Mouse (Mus musculus): Measurements from ENCODE around the gene Gpatch8. TPM values are rescaled to one million over a fixed set of nuclear protein-coding genes. Genes with fewer than 3 reads are reported as not detected.

Gene Gpatch8
- polyA plus RNA-seq, 1 experiment from 2014 or later, result 36.1 TPM

DNA sequence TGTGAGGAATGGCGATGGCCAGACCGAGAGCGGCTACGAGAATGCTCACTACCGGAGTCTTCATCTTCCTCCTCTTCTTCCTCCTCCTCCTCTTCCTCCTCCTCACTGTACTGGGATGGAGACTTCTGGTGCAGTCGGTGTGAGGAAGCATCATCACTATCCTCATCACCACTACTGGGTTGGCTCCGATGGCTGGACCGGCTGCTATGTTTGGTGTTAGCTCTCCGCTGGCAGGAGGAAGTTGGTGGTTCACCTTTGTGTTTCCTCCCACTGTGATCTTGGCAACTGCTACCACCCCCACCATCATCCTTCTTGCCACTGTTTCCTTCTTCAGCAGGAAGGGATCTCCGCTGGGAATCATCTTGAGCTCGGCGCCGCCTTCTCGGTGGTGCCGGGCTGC, 76.1 kb downstream of the Gpatch8 start:
- WGBS, result 96% methylated on average over 15 of the region's 15 CpGs
- no peak for ATAC-seq (ENCODE audit: low read depth)
- no peak overlapping the region for H3K4me3 ChIP-seq (ENCODE audit: low read depth, low read length)
- H3K9ac ChIP-seq (ENCODE audit: low read depth, low read length), result no peak overlapping the region
- no peaks in the 10 kb centered on the region for H3K4me1 ChIP-seq (ENCODE audit: control insufficient read depth, insufficient read depth, low read length)
- DNase-seq (ENCODE audit: low spot score), result no peak
- no peaks in the 10 kb centered on the region for H3K27me3 ChIP-seq (replicated peaks; ENCODE audit: control insufficient read depth, insufficient read depth, low read length)
- no peak overlapping the region for H3K4me2 ChIP-seq (ENCODE audit: low read depth, low read length)
- H3K9me3 ChIP-seq (ENCODE audit: control insufficient read depth, low read length), result no peaks in the 10 kb centered on the region
- no peak overlapping the region for H3K27ac ChIP-seq (replicated peaks; ENCODE audit: low read depth, low read length)
- peaks cover 76% of the 10 kb centered on the region for H3K36me3 ChIP-seq (ENCODE audit: control insufficient read depth, insufficient read depth, low read length)

DNA sequence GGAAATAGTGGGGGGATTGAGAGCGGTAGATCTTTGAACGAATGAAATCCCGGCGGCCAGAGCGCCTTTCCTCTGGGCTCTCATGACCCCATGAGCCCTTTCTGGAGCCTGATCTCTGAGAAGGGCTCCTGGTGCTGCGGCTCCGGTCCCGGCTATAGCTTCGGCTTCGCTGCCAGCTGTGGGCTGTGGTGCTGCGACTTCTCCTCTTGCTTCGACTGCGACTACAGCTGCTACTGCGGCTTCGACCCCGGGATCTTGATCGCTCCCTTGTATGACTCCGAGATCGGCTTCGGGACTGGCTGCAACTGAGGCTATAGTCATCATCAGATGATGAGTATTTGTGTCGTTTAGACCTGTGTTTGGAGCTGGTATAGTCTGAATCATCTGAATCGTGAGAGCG, 76.6 kb downstream of the Gpatch8 start:
- Histone ChIP-seq H3K9ac (ENCODE audit: low read depth, low read length) (no peak overlapping the region), H3K9me3 (ENCODE audit: control insufficient read depth, low read length) (no peaks in the 10 kb centered on the region), H3K27ac (replicated peaks; ENCODE audit: low read depth, low read length) (no peak overlapping the region), H3K4me1 (ENCODE audit: control insufficient read depth, insufficient read depth, low read length) (no peaks in the 10 kb centered on the region), H3K27me3 (replicated peaks; ENCODE audit: control insufficient read depth, insufficient read depth, low read length) (no peaks in the 10 kb centered on the region), H3K4me2 (ENCODE audit: low read depth, low read length) (no peak overlapping the region), H3K4me3 (ENCODE audit: low read depth, low read length) (no peak overlapping the region), H3K36me3 (ENCODE audit: control insufficient read depth, insufficient read depth, low read length) (peaks cover 73% of the 10 kb centered on the region)
- ATAC-seq (ENCODE audit: low read depth) (no peak), DNase-seq (ENCODE audit: low spot score) (no peak)
- WGBS, result 97% methylated on average over 23 of the region's 23 CpGs

DNA sequence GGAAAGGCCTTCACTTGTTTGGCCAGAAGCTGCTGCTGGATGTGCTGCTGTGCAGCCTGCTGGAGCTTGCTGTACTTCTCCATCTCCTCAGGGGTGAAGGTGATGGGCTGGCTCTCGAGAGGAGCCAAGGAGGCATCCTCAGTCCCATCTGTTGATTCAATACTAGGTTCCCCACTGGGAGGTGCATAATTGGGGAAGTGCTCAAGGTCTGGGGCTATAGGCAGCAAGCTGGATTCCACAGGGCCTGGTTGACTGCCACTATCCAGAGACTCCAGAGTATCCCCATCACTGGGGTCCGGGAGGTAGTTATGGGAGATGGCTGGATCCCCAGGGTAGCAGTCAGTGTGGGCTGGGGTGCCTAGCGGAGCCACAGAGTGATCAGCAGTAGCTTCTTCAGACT, 77.5 kb downstream of the Gpatch8 start:
- no peak overlapping the region for H3K27ac ChIP-seq (replicated peaks; ENCODE audit: low read depth, low read length)
- no peak for ATAC-seq (ENCODE audit: low read depth)
- H3K4me3 ChIP-seq (ENCODE audit: low read depth, low read length), result no peak overlapping the region
- H3K36me3 ChIP-seq (ENCODE audit: control insufficient read depth, insufficient read depth, low read length), result peaks cover 73% of the 10 kb centered on the region
- H3K9ac ChIP-seq (ENCODE audit: low read depth, low read length), result no peak overlapping the region
- H3K4me2 ChIP-seq (ENCODE audit: low read depth, low read length), result no peak overlapping the region
- DNase-seq (ENCODE audit: low spot score), result no peak
- 96% methylated on average over 3 of the region's 3 CpGs for WGBS
- no peaks in the 10 kb centered on the region for H3K9me3 ChIP-seq (ENCODE audit: control insufficient read depth, low read length)
- no peaks in the 10 kb centered on the region for H3K4me1 ChIP-seq (ENCODE audit: control insufficient read depth, insufficient read depth, low read length)
- no peaks in the 10 kb centered on the region for H3K27me3 ChIP-seq (replicated peaks; ENCODE audit: control insufficient read depth, insufficient read depth, low read length)

DNA sequence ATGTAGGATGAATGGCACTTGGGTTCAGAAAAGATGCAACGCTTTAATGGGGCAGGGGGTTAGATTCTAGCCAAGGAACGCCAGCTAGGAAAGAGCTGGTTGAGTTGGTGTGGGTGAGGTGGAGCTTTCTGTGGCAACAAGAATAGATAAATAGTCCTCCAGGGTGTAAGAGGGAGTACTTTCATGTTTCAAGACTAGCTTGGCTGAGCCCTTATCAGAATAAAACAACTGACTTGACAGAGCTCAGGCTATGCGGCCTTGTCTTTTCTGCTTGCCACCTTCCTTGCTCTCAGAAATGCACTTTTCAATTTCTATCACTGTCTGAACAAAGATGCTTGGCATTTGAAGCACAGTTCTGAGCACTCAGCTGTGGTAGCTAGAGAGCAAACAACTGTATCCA, 81.2 kb downstream of the Gpatch8 start:
- WGBS, result 95% methylated on average over 3 of the region's 3 CpGs
- ATAC-seq (ENCODE audit: low read depth) (no peak), DNase-seq (ENCODE audit: low spot score) (no peak)
- Histone ChIP-seq H3K4me1 (ENCODE audit: control insufficient read depth, insufficient read depth, low read length) (no peaks in the 10 kb centered on the region), H3K9ac (ENCODE audit: low read depth, low read length) (no peak overlapping the region), H3K4me3 (ENCODE audit: low read depth, low read length) (no peak overlapping the region), H3K27me3 (replicated peaks; ENCODE audit: control insufficient read depth, insufficient read depth, low read length) (no peaks in the 10 kb centered on the region), H3K27ac (replicated peaks; ENCODE audit: low read depth, low read length) (no peak overlapping the region), H3K9me3 (ENCODE audit: control insufficient read depth, low read length) (no peaks in the 10 kb centered on the region), H3K4me2 (ENCODE audit: low read depth, low read length) (no peak overlapping the region), H3K36me3 (ENCODE audit: control insufficient read depth, insufficient read depth, low read length) (peaks cover 43% of the 10 kb centered on the region)

DNA sequence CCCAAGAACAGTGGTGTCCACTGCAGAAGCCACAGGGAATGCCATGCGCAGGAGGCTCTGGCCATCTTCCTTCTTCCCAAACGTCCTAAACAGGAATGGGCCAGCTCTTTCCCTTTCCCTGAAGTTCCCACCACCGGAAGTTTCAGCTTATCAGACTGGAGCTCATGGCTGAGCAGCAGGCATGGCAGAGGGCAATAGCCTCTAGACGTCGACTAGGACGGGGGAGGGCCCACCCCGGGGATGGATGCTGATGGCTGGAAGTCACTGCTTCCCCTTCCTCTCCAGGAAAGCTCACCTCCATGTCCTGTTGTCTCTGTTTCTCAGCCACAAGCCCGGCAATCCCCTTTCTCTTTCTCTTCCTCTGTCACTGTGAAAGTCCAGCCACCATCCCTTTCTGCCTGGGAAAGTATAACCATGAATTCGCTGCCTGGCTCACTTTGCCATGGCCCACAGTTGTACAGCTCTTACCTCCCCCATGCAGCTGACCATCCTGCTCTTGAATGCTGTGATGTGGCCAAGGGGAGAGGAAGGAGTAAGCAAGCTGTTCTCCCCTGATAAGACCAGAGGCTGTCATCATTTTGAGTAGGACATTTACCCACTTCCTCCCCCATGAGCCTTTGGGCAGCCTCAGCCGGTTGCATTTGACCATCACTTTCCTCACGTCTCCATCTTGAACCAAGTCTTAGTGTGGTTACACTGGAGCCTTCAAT, 86.4 kb downstream of the Gpatch8 start, which contains the start of gene Itga2b:
Gene Itga2b, minus strand, starts transcription at position 475 of the 710 bp plus-strand sequence.
- DNase-seq (ENCODE audit: low spot score) (no peak), ATAC-seq (ENCODE audit: low read depth) (no peak)
- Histone ChIP-seq H3K36me3 (ENCODE audit: control insufficient read depth, insufficient read depth, low read length) (0 out of 2 replicates have a peak, but pooled peaks cover 5% of the 10 kb centered on the region), H3K9ac (ENCODE audit: low read depth, low read length) (no peak within 1 kb of the TSS), H3K4me3 (ENCODE audit: low read depth, low read length) (no peak within 1 kb of the TSS), H3K9me3 (ENCODE audit: control insufficient read depth, low read length) (no peaks in the 10 kb centered on the region), H3K4me2 (ENCODE audit: low read depth, low read length) (no peak within 1 kb of the TSS), H3K4me1 (ENCODE audit: control insufficient read depth, insufficient read depth, low read length) (peaks cover 20% of the 10 kb centered on the region), H3K27ac (replicated peaks; ENCODE audit: low read depth, low read length) (no peak within 1 kb of the TSS), H3K27me3 (replicated peaks; ENCODE audit: control insufficient read depth, insufficient read depth, low read length) (0 out of 2 replicates have a peak, but pooled peaks cover 8% of the 10 kb centered on the region)
- 68% methylated on average over 11 of the region's 11 CpGs for WGBS

DNA sequence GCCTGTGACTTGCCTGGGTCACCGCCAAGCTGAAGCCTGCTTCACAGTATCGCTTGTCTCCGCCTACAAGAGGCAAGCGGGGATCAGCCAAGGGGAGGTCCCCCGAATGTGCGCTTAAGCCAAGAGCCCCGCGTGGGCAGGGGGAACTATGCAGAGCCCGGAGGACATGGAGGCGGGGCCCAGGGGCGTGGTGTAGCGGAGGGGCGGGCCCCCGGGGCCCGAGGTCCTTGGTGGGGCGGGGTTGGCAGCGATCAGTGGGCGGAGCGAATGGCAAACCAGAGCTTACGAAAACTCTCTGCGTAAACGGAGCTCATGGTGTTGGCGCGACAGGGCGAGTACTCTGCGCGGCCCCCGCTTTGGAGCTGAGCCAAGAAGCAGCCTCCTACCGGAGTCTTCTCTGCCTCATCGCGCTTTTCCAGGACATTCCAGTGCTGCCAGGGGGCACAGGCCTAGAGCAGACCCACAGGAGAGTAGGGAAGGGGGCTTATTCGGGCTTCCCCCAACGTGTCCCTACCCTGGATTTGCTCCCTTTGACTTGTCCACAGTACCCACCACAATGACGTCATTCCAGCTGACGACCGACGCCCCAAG, 89.1 kb downstream of the Gpatch8 start:
- Histone ChIP-seq H3K36me3 (ENCODE audit: control insufficient read depth, insufficient read depth, low read length) (no peaks in the 10 kb centered on the region), H3K27ac (replicated peaks; ENCODE audit: low read depth, low read length) (peak overlapping the region; percentile 81), H3K4me3 (ENCODE audit: low read depth, low read length) (peak overlapping the region; percentile 46), H3K4me1 (ENCODE audit: control insufficient read depth, insufficient read depth, low read length) (peaks cover 20% of the 10 kb centered on the region), H3K27me3 (replicated peaks; ENCODE audit: control insufficient read depth, insufficient read depth, low read length) (0 out of 2 replicates have a peak, but pooled peaks cover 8% of the 10 kb centered on the region), H3K4me2 (ENCODE audit: low read depth, low read length) (peak overlapping the region; percentile 92), H3K9ac (ENCODE audit: low read depth, low read length) (peak overlapping the region; percentile 67), H3K9me3 (ENCODE audit: control insufficient read depth, low read length) (no peaks in the 10 kb centered on the region)
- WGBS, result under 1% methylated on average over 32 of the region's 37 CpGs
- peak; percentile 92 for ATAC-seq (ENCODE audit: low read depth)
- peak; percentile 98 for DNase-seq (ENCODE audit: low spot score)

DNA sequence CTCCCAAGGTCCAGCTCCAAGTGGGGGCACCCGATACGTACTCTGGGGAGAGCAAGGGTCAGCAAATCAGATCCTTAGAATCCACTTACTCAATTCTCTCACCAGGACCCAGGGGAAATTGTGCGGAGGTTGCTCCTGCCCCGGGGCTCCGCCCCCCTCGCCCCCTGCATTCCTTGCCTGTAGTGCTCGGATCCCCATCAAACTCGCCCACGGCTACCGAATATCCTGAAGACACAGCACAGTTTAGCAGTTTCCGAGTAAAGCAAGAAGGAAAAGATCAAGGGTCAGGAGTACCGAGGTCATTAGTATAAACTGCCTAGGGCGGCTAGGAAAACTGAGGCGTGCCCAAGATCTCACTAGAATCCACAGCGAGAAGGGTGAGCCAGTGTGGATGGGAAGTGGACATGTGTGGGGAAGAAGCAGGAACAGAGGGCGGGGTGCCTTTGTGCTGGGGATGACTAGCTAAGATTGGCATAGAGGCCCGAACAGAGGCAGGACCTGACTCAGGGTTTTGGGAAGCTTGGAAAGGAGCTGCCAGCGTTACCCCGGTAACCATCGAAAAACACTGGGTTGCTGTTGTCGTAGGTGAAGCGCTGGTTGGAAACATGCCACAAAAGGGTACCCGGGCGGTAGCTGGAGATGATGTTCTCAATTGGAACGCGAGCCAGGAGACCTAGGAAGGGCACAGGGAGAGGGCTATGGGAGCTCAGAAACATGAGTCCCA, 90.3 kb downstream of the Gpatch8 start:
- Histone ChIP-seq H3K27me3 (replicated peaks; ENCODE audit: control insufficient read depth, insufficient read depth, low read length) (0 out of 2 replicates have a peak, but pooled peaks cover 8% of the 10 kb centered on the region), H3K27ac (replicated peaks; ENCODE audit: low read depth, low read length) (peak overlapping the region; percentile 53; the same call in 1 of the 2 replicates), H3K9me3 (ENCODE audit: control insufficient read depth, low read length) (no peaks in the 10 kb centered on the region), H3K9ac (ENCODE audit: low read depth, low read length) (no peak overlapping the region), H3K4me2 (ENCODE audit: low read depth, low read length) (peak overlapping the region; percentile 92), H3K36me3 (ENCODE audit: control insufficient read depth, insufficient read depth, low read length) (no peaks in the 10 kb centered on the region), H3K4me1 (ENCODE audit: control insufficient read depth, insufficient read depth, low read length) (peaks cover 20% of the 10 kb centered on the region), H3K4me3 (ENCODE audit: low read depth, low read length) (no peak overlapping the region)
- DNase-seq (ENCODE audit: low spot score) (peak; percentile 84), ATAC-seq (ENCODE audit: low read depth) (0 out of 2 replicates have a peak, but pooled peaks have one; percentile 23)
- 11% methylated on average over 26 of the region's 26 CpGs for WGBS

DNA sequence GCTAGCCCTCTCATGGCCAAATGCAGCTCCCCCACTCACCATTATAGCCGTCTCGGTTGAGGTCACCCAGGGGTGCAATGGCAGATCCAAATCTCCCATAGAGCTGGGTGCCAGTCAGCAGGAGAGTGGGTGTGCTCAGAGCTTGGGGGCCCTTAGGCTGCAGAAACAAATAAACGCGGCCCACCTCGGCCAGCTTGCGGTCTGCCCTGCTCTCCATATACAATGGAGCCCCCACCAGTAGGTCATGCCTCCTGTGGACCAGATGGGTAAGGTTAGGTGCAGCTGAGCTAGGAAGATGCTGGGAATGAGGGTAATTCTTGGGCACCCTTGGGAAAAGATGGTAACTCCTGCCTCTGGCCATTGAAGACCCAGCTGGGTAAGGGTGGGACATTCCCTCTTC, 91.3 kb downstream of the Gpatch8 start:
- ATAC-seq (ENCODE audit: low read depth) (no peak), DNase-seq (ENCODE audit: low spot score) (no peak)
- Histone ChIP-seq H3K36me3 (ENCODE audit: control insufficient read depth, insufficient read depth, low read length) (no peaks in the 10 kb centered on the region), H3K27ac (replicated peaks; ENCODE audit: low read depth, low read length) (no peak overlapping the region), H3K27me3 (replicated peaks; ENCODE audit: control insufficient read depth, insufficient read depth, low read length) (0 out of 2 replicates have a peak, but pooled peaks cover 8% of the 10 kb centered on the region), H3K4me2 (ENCODE audit: low read depth, low read length) (no peak overlapping the region), H3K9me3 (ENCODE audit: control insufficient read depth, low read length) (no peaks in the 10 kb centered on the region), H3K9ac (ENCODE audit: low read depth, low read length) (no peak overlapping the region), H3K4me1 (ENCODE audit: control insufficient read depth, insufficient read depth, low read length) (peaks cover 20% of the 10 kb centered on the region), H3K4me3 (ENCODE audit: low read depth, low read length) (no peak overlapping the region)
- WGBS, result 94% methylated on average over 6 of the region's 6 CpGs
